Mouse (Mus musculus) bone marrow, adult 2 months (tissue): ENCODE measurements at regions not wholly inside any gene's neighbourhood (a gene's known extent, or its start where the extent isn't known, plus 50 kb on each side); places are given as distances from the start of the nearest gene placed in this dataset.
A peak's percentile ranks its signal among the peaks of the same experiment; 100 is the strongest.

Source experiments
- H3K27ac ChIP-seq: fragments of 200-500 bp; 2 replicates; pipeline ENCODE4 v1.5.1; 2012; ENCODE audit warnings: low read depth, mild to moderate bottlenecking, control low read depth, inconsistent platforms, low read length; ENCODE audit not compliant: control insufficient read depth, poor library complexity, insufficient read depth
- H3K4me1 ChIP-seq: fragments of 200-500 bp; 2 replicates; pipeline ENCODE4 v1.6.1; 2011; ENCODE audit warnings: low read length; ENCODE audit not compliant: control insufficient read depth, insufficient read depth
- H3K4me3 ChIP-seq: fragments of 200-500 bp; replicated peaks from 2 replicates; pipeline ENCODE3; 2011; ENCODE audit warnings: mild to moderate bottlenecking, low read depth, low read length, control low read depth; ENCODE audit not compliant: control insufficient read depth
- CTCF ChIP-seq: fragments of 200-500 bp; IDR thresholded peaks from 2 replicates; pipeline ENCODE4 v1.5.1; 2011; ENCODE audit warnings: low read length, control low read depth; ENCODE audit not compliant: control insufficient read depth, insufficient read depth
- POLR2A ChIP-seq: fragments of 200-500 bp; IDR thresholded peaks from 2 replicates; pipeline ENCODE4 v1.6.1; 2011; ENCODE audit warnings: low read depth, mild to moderate bottlenecking, control low read depth, low read length, borderline replicate concordance; ENCODE audit not compliant: control insufficient read depth
- WGBS: fragments of 180-500 bp; shearing (Covaris S2); methylation state at CpG from one replicate; pipeline ENCODE4 v1.1.7; 2018; 5-methylcytosine and 5-hydroxymethylcytosine counted together

DNA sequence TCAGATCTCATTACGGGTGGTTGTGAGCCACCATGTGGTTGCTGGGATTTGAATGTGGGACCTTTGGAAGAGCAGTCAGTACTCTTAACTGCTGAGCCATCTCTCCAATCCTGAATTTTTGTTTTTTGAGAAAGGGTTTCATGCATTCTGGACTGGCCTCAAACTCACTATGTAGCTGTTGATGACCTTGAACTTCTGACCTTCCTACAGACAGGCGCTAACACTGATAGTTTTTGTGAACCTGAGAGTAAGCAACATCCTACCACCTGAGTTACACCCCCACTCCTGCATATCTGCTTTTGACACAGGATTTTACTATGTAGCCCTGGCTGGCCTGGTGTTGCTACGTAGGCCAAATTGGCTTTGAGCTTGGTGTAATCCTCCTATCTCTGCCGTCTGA is 308.8 kb upstream of the Klf3 start:
- TF ChIP-seq CTCF (no peak), POLR2A (no peak)
- no peak overlapping the region for H3K27ac ChIP-seq
- H3K4me3 ChIP-seq, result no peak overlapping the region
- WGBS, result 93% methylated on average over 4 of the region's 4 CpGs
- H3K4me1 ChIP-seq, result no peaks in the 10 kb centered on the region; the same call in 1 of the 2 replicates

DNA sequence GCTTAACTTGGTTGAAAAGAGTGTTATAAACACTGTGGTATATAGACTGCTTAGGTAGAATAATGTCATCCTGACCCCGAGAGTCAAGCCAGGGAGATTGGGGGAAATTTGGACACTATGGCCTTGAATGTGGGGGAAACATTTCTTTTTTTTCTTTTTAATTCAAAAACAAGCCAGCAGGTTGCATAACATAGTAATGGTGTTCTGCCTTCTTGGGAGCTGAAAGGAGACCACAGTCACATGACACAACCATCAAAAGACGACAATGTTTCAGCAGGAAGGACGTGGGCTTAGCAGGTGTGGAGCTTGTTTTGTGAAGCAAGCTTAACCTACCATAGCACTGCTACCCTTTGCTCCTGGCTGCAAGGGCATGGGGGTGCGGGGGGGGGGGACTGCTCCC is 306.3 kb upstream of the Klf3 start:
- WGBS, result 36% methylated on average over 4 of the region's 4 CpGs
- no peak overlapping the region for H3K4me3 ChIP-seq
- peaks cover 5% of the 10 kb centered on the region; the same call in 1 of the 2 replicates for H3K4me1 ChIP-seq
- H3K27ac ChIP-seq, result no peak overlapping the region
- TF ChIP-seq POLR2A (no peak), CTCF (no peak)

DNA sequence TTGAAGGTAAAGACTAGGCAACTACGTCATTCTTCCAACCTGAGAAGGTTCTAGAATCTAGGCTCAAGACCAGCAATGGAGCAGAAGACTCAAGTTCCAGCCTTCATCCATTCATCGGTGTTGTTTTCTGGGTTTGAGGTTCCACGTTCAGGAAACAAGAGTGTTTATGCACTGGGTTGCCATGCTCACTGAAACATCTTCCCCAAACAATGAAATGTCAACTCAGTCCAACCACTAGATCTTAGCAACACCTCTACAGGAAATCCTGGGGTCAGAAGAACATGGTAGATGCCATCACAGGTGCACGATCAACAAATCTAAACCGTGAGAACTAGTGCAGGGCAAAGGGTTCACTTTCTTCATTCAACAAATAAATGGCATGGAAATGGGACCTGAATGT is 304.8 kb upstream of the Klf3 start:
- no peak overlapping the region for H3K4me3 ChIP-seq
- H3K4me1 ChIP-seq, result peaks cover 5% of the 10 kb centered on the region; the same call in 1 of the 2 replicates
- no peak for TF ChIP-seq POLR2A
- no peak for TF ChIP-seq CTCF
- 80% methylated on average over 5 of the region's 5 CpGs for WGBS
- no peak overlapping the region for H3K27ac ChIP-seq

DNA sequence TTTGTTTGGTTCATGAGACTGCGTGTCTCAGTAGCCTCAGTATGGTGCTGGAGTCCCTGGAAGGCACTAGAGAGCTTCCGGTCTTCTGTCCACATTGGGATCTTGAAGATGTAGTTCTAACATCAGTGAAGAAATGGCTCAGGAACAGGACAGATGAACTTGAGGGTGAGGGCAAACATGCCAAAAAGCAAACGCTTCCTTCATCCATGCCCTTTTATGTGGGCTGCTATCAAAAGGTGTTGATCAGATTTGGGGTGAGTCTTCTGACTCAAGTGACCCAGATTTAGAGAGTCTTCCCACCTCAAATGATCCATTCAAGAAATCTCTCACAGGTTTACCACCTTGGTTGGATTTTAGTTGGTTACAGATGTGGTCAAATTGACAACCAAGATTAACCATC is 304.1 kb upstream of the Klf3 start:
- TF ChIP-seq POLR2A (no peak), CTCF (no peak)
- H3K27ac ChIP-seq, result no peak overlapping the region
- H3K4me1 ChIP-seq, result peaks cover 5% of the 10 kb centered on the region; the same call in 1 of the 2 replicates
- WGBS, result 85% methylated on average over 3 of the region's 3 CpGs
- H3K4me3 ChIP-seq, result no peak overlapping the region

DNA sequence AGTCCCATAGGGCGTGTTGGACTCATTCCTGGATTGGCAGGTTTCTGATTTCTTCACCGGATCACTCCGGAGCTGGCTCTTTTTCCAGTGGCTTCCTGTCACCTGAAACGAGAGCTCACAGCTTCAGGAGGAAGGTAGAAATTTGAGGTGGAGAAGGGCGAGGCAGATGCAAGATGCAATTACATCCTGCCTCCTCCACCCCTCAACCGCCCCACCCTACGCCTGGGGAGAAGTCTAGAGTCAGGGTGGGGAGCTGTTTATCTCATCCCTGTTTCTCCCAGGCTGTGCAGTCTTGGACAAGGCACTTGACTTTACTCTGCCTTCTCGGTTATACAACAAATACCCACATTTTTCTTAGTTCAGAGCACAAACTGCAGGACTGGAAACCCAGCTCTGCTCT is 302.8 kb upstream of the Klf3 start:
- peaks cover 7% of the 10 kb centered on the region; the same call in 1 of the 2 replicates for H3K4me1 ChIP-seq
- TF ChIP-seq CTCF (no peak), POLR2A (no peak)
- H3K4me3 ChIP-seq, result no peak overlapping the region
- H3K27ac ChIP-seq, result no peak overlapping the region; the same call in 1 of the 2 replicates
- 63% methylated on average over 8 of the region's 8 CpGs for WGBS

DNA sequence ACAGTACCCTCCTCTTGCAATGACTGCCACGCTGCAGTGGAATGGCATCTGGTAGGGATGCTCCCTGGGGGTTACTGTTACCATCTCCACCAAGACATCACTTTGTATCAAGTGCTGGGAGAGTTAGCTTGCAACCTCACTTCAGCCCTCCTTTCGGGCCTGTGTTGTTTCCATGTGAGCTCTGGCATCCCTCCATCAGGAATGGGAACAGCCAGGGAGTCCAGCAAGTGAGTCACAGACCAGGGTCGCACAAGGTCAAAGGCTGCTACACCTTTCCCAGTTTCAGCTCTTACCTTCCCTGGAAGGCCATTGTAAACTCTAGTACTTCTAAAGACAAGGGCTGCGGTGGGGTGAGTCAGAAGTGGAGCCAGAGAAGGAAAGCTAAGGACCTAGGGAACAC is 302.3 kb upstream of the Klf3 start:
- 86% methylated on average over 4 of the region's 4 CpGs for WGBS
- peaks cover 7% of the 10 kb centered on the region; the same call in 1 of the 2 replicates for H3K4me1 ChIP-seq
- peak overlapping the region; percentile 17; the same call in 1 of the 2 replicates for H3K27ac ChIP-seq
- no peak overlapping the region for H3K4me3 ChIP-seq
- TF ChIP-seq POLR2A, result no peak
- no peak; the same call in 1 of the 2 replicates for TF ChIP-seq CTCF

DNA sequence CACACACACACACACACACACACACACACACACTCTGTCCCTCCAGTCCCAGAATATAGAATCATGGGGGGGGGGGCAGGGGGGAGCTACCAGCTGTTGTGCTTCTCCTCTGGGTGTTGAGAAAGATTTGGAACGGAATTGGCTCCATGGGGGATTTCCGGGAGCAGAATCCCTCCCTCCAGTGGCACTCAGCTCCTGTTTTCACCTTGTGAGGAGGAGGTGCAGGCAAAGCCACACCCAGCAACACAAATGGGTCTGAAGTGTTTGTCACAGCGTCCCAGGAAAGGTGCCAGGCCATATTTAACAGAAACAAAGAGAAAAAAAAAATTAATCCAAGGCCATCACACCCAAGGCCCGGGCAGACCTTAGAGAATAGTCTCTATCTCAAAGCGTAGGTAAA is 301.4 kb upstream of the Klf3 start:
- 85% methylated on average over 5 of the region's 5 CpGs for WGBS
- H3K4me1 ChIP-seq, result peaks cover 7% of the 10 kb centered on the region; the same call in 1 of the 2 replicates
- TF ChIP-seq POLR2A (no peak), CTCF (no peak)
- no peak overlapping the region for H3K4me3 ChIP-seq
- H3K27ac ChIP-seq, result no peak overlapping the region

DNA sequence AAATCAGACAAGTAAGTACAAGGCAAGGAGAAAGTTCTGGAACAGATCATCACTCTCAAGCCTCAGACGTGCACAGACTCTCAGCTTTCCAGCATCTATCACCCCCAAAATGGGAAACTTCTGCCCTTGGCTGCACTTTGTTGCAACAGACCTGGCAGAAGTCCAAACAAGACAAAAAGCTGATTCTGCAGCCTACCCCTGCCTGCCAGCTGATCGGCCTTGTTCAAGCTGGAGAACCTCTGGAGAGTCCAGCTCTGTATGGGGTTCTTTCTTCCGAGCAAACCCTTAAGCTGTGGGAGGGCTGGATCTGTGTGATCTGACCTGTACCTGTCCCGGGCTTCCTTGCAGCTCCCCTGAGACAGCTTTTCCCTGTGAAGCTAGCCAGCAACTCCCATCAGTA is 299.7 kb upstream of the Klf3 start:
- TF ChIP-seq CTCF (no peak), POLR2A (no peak)
- Histone ChIP-seq H3K4me3 (no peak overlapping the region), H3K27ac (no peak overlapping the region), H3K4me1 (peaks cover 7% of the 10 kb centered on the region; the same call in 1 of the 2 replicates)
- WGBS, result 50% methylated on average over 4 of the region's 4 CpGs

DNA sequence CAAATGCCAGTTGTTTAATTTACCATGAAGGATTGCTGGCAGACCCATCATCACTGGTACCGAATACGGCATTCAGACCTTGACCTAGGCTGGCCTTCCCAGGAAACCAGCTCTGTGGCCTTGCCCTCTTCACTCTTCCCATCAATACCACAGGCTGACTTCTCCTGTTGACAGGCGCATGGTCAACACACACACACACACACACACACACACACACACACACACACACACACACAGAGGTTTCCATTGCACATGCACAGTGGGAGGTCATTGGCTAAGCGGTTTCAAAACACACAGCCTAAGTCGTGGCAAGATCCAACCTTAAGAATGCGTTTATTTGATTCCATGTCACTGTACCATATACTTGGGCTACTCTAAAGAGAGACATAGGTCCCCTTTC is 298.7 kb upstream of the Klf3 start:
- no peak overlapping the region; the same call in 1 of the 2 replicates for H3K27ac ChIP-seq
- H3K4me1 ChIP-seq, result peaks cover 7% of the 10 kb centered on the region; the same call in 1 of the 2 replicates
- WGBS, result 59% methylated on average over 6 of the region's 6 CpGs
- TF ChIP-seq POLR2A (no peak), CTCF (no peak)
- H3K4me3 ChIP-seq, result no peak overlapping the region
